Mouse (Mus musculus): ENCODE results near the gene Pramel6. TPM values are rescaled to one million over a fixed set of nuclear protein-coding genes. Genes with fewer than 3 reads are reported as not detected.
"Not testable (repeated sequence)": the region's sequence is repeated elsewhere in the genome, so short reads cannot be mapped to it uniquely, and the experiment has no call there.

Gene Pramel6
- not detected in 2 replicates for polyA plus RNA-seq (2016; fragmentation: Nextera tagmentation; extraction: Ambion mirVana)

- Histone ChIP-seq H3K9ac (no peak within 1 kb of the TSS), H3K4me1 (replicated peaks) (no peaks in the 10 kb centered on the region), H3K27ac (ENCODE audit: poor library complexity, severe bottlenecking) (no peak within 1 kb of the TSS), H3K4me3 (no peak within 1 kb of the TSS), H3K27me3 (replicated peaks) (no peaks in the 10 kb centered on the region), H3K4me2 (no peak within 1 kb of the TSS), H3K36me3 (no peaks in the 10 kb centered on the region), H3K9me3 (replicated peaks) (no peaks in the 10 kb centered on the region)
- no peak for ATAC-seq (ENCODE audit: insufficient number of reproducible peaks, low FRiP score)
- 81% methylated on average over 6 of the region's 6 CpGs for WGBS
These were observed at the start of gene Pramel6 for GRCm38 (mm10) chr2:87506265-87506664. Gene Pramel6, plus strand, starts transcription at chr2:87506565.

GRCm38 (mm10) chr2:87461769-87462168 lies 44.6 kb upstream of the Pramel6 start:
- Histone ChIP-seq H3K36me3 (no peaks in the 10 kb centered on the region), H3K4me3 (no peak overlapping the region), H3K4me1 (replicated peaks) (no peaks in the 10 kb centered on the region), H3K9ac (no peak overlapping the region), H3K27ac (ENCODE audit: poor library complexity, severe bottlenecking) (no peak overlapping the region), H3K4me2 (no peak overlapping the region), H3K9me3 (replicated peaks) (0 out of 2 replicates have a peak, but pooled peaks cover 3% of the 10 kb centered on the region), H3K27me3 (replicated peaks) (no peaks in the 10 kb centered on the region)
- WGBS = 84% methylated on average over 4 of the region's 4 CpGs
- no peak for ATAC-seq (ENCODE audit: insufficient number of reproducible peaks, low FRiP score)

- H3K27me3 ChIP-seq (replicated peaks) = no peaks in the 10 kb centered on the region
- H3K9ac ChIP-seq = no peak overlapping the region
- no peak overlapping the region for H3K4me2 ChIP-seq
- no peaks in the 10 kb centered on the region for H3K4me1 ChIP-seq (replicated peaks)
- H3K4me3 ChIP-seq = no peak overlapping the region
- H3K9me3 ChIP-seq (replicated peaks) = no peaks in the 10 kb centered on the region
- H3K36me3 ChIP-seq = no peaks in the 10 kb centered on the region
- no peak for ATAC-seq (ENCODE audit: insufficient number of reproducible peaks, low FRiP score)
- no peak overlapping the region for H3K27ac ChIP-seq (ENCODE audit: poor library complexity, severe bottlenecking)
These were observed 26.2 kb upstream of the Pramel6 start for GRCm38 (mm10) chr2:87480207-87480606.

GRCm38 (mm10) chr2:87481158-87481557 lies 25.2 kb upstream of the Pramel6 start:
- no peak overlapping the region for H3K9ac ChIP-seq
- H3K4me2 ChIP-seq = no peak overlapping the region
- ATAC-seq (ENCODE audit: insufficient number of reproducible peaks, low FRiP score) = no peak
- H3K9me3 ChIP-seq (replicated peaks) = no peaks in the 10 kb centered on the region
- H3K4me3 ChIP-seq = no peak overlapping the region
- 63% methylated on average over 4 of the region's 4 CpGs for WGBS
- no peak overlapping the region for H3K27ac ChIP-seq (ENCODE audit: poor library complexity, severe bottlenecking)
- H3K36me3 ChIP-seq = no peaks in the 10 kb centered on the region
- no peaks in the 10 kb centered on the region for H3K4me1 ChIP-seq (replicated peaks)
- H3K27me3 ChIP-seq (replicated peaks) = no peaks in the 10 kb centered on the region

DNA sequence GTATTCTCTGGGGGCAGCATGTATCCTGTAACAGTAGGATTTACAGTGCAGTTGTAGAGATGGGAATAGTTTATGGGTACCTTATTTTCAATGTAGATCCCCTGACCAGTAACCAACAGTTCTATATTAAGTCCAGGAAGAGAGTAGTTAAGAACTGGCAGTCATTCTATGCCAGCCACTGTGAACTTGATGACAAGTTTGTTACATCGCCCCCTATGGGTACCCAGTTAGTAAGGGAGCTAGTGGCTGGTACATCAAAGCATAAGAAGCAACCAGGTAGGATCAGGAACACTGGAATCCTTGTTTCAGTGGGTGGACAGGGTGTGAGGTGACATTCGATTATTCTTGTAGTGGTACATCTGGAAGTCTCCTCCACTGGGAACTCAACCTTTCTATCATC lies 24.1 kb upstream of the Pramel6 start:
- no peak overlapping the region for H3K4me2 ChIP-seq
- H3K4me1 ChIP-seq (replicated peaks) = no peaks in the 10 kb centered on the region
- no peak overlapping the region for H3K4me3 ChIP-seq
- WGBS = 70% methylated on average over 2 of the region's 2 CpGs
- H3K27me3 ChIP-seq (replicated peaks) = no peaks in the 10 kb centered on the region
- H3K36me3 ChIP-seq = no peaks in the 10 kb centered on the region
- no peaks in the 10 kb centered on the region for H3K9me3 ChIP-seq (replicated peaks)
- no peak overlapping the region for H3K27ac ChIP-seq (ENCODE audit: poor library complexity, severe bottlenecking)
- no peak overlapping the region for H3K9ac ChIP-seq
- ATAC-seq (ENCODE audit: insufficient number of reproducible peaks, low FRiP score) = no peak

DNA sequence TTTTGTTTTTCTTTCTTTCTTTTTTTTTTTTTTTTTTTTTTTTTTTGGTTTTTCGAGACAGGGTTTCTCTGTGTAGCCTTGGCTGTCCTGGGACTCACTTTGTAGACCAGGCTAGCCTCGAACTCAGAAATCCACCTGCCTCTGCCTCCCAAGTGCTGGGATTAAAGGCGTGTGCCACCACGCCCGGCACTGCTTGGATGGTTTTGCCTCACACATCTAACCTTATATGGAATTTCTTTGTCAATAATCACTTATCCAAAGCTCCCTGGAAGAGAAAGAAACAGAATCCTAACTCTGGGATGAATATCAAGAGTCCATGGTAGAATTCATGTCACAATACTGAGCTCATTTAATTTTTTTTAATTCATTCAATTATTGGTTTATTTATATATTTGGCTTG lies 9.4 kb upstream of the Pramel6 start, which contains the start of gene Pramel7:
TSS of gene Pramel7 (minus strand) at position 101 of the 400 bp plus-strand sequence.
- H3K27ac ChIP-seq (ENCODE audit: poor library complexity, severe bottlenecking); H3K4me3 ChIP-seq; H3K4me1 ChIP-seq (replicated peaks); H3K4me2 ChIP-seq; ATAC-seq (ENCODE audit: insufficient number of reproducible peaks, low FRiP score); H3K36me3 ChIP-seq; H3K9me3 ChIP-seq (replicated peaks); H3K27me3 ChIP-seq (replicated peaks); H3K9ac ChIP-seq: not testable (repeated sequence)
- WGBS = 81% methylated on average over 4 of the region's 5 CpGs

DNA sequence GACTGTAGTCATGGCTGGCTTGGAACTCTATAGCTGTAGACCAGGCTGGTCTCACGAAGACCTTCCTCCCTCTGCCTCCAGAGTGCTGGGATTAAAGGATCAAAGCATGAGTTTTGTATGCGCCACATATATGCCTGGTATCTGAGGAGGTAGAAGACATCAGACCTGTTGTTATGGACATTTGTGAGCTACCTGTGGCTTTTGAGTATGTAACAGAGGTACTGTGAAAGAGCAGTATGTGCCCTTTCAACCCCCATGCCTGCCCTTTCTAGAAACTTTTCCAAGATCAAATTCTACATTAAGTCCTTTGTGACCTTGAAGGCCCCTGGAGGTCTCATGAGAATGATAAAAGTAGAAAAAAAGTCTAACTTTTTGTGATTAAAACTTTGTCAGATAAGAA lies 8.7 kb downstream of the Pramel6 start:
- no peaks in the 10 kb centered on the region for H3K4me1 ChIP-seq (replicated peaks)
- no peak overlapping the region for H3K9ac ChIP-seq
- H3K36me3 ChIP-seq = no peaks in the 10 kb centered on the region
- no peak overlapping the region for H3K4me2 ChIP-seq
- 84% methylated on average over 2 of the region's 2 CpGs for WGBS
- no peak overlapping the region for H3K4me3 ChIP-seq
- H3K27ac ChIP-seq (ENCODE audit: poor library complexity, severe bottlenecking) = no peak overlapping the region
- no peaks in the 10 kb centered on the region; the same call in 1 of the 2 replicates for H3K9me3 ChIP-seq (replicated peaks)
- H3K27me3 ChIP-seq (replicated peaks) = no peaks in the 10 kb centered on the region
- ATAC-seq (ENCODE audit: insufficient number of reproducible peaks, low FRiP score) = no peak

GRCm38 (mm10) chr2:87515457-87516060 lies 9.2 kb downstream of the Pramel6 start:
- no peaks in the 10 kb centered on the region for H3K36me3 ChIP-seq
- no peaks in the 10 kb centered on the region for H3K4me1 ChIP-seq (replicated peaks)
- WGBS = 70% methylated on average over 8 of the region's 8 CpGs
- H3K4me2 ChIP-seq = no peak overlapping the region
- H3K4me3 ChIP-seq = no peak overlapping the region
- no peaks in the 10 kb centered on the region for H3K27me3 ChIP-seq (replicated peaks)
- no peak overlapping the region for H3K9ac ChIP-seq
- no peak overlapping the region for H3K27ac ChIP-seq (ENCODE audit: poor library complexity, severe bottlenecking)
- no peaks in the 10 kb centered on the region; the same call in 1 of the 2 replicates for H3K9me3 ChIP-seq (replicated peaks)
- ATAC-seq (ENCODE audit: insufficient number of reproducible peaks, low FRiP score) = no peak

DNA sequence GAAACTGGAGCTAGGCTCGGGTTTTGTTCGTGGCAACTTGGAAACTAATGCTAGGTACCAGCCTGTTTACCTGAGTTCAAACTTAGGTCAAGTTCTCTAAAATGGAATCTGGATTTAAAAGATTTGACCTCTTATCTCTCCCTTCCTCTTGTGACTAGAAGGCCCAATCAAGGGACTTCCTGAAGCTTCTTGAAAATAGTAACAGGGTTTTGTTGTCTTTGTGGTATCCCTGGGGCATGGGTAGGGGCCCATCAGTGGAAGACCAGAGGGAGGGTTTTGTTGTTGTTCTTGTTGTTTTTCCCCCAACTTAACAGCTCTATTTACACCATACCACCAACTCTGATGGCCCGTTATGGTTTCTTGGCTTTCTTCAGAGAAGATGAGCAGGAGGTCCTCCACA lies 10.2 kb downstream of the Pramel6 start:
- H3K4me2 ChIP-seq = no peak overlapping the region
- H3K9ac ChIP-seq = no peak overlapping the region
- no peak overlapping the region for H3K27ac ChIP-seq (ENCODE audit: poor library complexity, severe bottlenecking)
- ATAC-seq (ENCODE audit: insufficient number of reproducible peaks, low FRiP score) = no peak
- no peaks in the 10 kb centered on the region for H3K27me3 ChIP-seq (replicated peaks)
- H3K4me3 ChIP-seq = no peak overlapping the region
- 79% methylated on average over 3 of the region's 3 CpGs for WGBS
- no peaks in the 10 kb centered on the region for H3K4me1 ChIP-seq (replicated peaks)
- H3K36me3 ChIP-seq = no peaks in the 10 kb centered on the region
- no peaks in the 10 kb centered on the region; the same call in 1 of the 2 replicates for H3K9me3 ChIP-seq (replicated peaks)

GRCm38 (mm10) chr2:87520651-87521050 lies 14.3 kb downstream of the Pramel6 start:
- H3K4me2 ChIP-seq = no peak overlapping the region
- H3K9me3 ChIP-seq (replicated peaks) = no peaks in the 10 kb centered on the region; the same call in 1 of the 2 replicates
- no peak for ATAC-seq (ENCODE audit: insufficient number of reproducible peaks, low FRiP score)
- H3K36me3 ChIP-seq = no peaks in the 10 kb centered on the region
- no peak overlapping the region for H3K4me3 ChIP-seq
- no peaks in the 10 kb centered on the region for H3K4me1 ChIP-seq (replicated peaks)
- WGBS = 80% methylated on average over 4 of the region's 4 CpGs
- no peak overlapping the region for H3K27ac ChIP-seq (ENCODE audit: poor library complexity, severe bottlenecking)
- no peak overlapping the region for H3K9ac ChIP-seq
- no peaks in the 10 kb centered on the region for H3K27me3 ChIP-seq (replicated peaks)

GRCm38 (mm10) chr2:87525899-87526616 lies 19.7 kb downstream of the Pramel6 start:
- not testable (repeated sequence) for H3K9me3 ChIP-seq (replicated peaks); H3K4me1 ChIP-seq (replicated peaks); H3K9ac ChIP-seq; ATAC-seq (ENCODE audit: insufficient number of reproducible peaks, low FRiP score); H3K27me3 ChIP-seq (replicated peaks); H3K27ac ChIP-seq (ENCODE audit: poor library complexity, severe bottlenecking); H3K36me3 ChIP-seq
- Histone ChIP-seq H3K4me3 (peak overlapping the region; percentile 26), H3K4me2 (peak overlapping the region; percentile 60)
- 28% methylated on average over 39 of the region's 39 CpGs for WGBS

Data from heart, embryonic 12.5 days (tissue).